Mouse (Mus musculus) brain, embryonic 14.5 days (tissue): ENCODE data around the gene Nenf.

Source experiments
- CTCF ChIP-seq: fragments of 200-500 bp; IDR thresholded peaks from 2 replicates; pipeline ENCODE4 v1.5.1; 2012; ENCODE audit warnings: inconsistent platforms, mild to moderate bottlenecking, moderate library complexity, borderline replicate concordance; ENCODE audit not compliant: insufficient read depth, insufficient read length; ENCODE audit errors: extremely low read depth
- POLR2A ChIP-seq: fragments of 200-500 bp; IDR thresholded peaks from 2 replicates; pipeline ENCODE4 v1.6.1; 2012; ENCODE audit warnings: mild to moderate bottlenecking, inconsistent platforms, borderline replicate concordance; ENCODE audit not compliant: poor library complexity, insufficient read depth, insufficient read length, severe bottlenecking; ENCODE audit errors: extremely low read depth

DNA sequence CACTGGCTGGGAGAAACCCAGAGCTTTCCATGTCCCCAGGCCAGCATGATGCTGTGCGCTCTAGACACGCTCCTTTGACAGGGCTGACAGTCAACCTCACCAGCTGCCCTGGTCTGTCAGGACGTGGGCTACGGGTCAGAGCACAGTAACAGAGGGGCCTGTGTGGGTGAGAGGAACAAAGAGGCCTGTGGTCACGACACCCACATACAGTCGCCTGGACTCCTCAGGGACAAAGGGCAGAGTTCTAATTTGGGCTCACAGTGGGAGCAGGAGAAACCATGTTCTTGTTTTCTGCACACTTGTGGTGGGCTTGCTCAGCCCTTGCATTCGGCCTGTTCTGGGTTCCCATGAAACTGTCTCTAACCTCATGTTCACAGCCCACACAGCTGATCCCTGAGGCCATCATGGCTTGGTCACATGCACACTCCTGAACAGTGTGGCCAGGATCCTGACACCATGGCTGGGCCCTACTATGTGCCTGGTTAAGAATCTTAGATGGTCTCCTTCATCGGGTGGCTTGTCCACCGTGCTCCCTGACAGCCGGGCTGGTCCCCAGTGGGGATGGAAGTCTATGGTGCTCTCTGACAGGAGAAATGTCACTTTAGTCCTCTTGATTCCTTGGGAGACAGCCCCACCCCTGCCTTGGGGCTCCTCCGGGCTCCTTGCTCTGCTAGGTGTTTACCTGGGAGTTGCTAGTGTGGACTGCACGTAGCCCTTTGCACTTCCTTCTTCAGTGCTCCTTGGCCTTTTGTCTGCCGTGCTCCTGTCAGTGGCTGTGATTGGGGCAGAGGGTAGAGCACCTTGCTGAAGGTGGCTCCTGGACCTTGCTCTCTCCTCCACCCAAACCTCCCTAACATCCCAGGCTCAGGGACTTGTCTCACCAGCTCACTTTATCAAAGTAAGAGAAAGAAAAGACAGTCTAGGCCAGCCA is 34.6 kb downstream of the Nenf start:
- TF ChIP-seq CTCF (no peak), POLR2A (no peak)
